Mouse (Mus musculus): ENCODE measurements around the gene Gpank1. TPM values are rescaled to one million over a fixed set of nuclear protein-coding genes. Genes with fewer than 3 reads are reported as not detected.
A peak's percentile ranks its signal among the peaks of the same experiment; 100 is the strongest.

Gpank1 gene
- total RNA-seq, 2 experiments from 2014 or later, result 20.3 to 36.8 TPM

DNA sequence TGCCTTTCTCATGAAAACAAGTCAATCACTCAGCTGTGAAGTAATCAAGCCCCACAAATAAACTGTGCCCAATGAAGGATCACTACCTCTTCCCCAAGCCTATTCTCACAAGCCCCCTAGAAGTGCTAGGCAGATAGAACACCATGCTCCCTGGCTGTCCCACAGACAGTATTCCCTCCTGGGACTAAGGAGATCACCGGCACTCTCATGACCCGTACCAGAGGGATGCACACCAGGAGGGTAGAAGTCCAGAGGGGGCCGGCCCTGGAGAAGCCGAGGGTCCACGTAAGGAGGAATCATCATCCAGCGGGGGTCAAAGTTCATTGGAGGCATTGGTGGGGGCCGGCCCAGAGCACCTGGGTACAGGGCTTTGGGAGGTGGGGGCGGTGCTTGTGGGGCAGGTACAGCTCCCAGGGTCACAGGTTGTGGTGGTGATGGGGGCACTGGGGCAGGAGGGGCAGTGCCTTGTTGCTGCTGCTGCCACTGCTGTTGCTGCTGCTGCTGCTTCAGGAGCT lies 36.5 kb downstream of the Gpank1 start:
- no peak for ATAC-seq (replicated peaks; ENCODE audit: poor library complexity)

DNA sequence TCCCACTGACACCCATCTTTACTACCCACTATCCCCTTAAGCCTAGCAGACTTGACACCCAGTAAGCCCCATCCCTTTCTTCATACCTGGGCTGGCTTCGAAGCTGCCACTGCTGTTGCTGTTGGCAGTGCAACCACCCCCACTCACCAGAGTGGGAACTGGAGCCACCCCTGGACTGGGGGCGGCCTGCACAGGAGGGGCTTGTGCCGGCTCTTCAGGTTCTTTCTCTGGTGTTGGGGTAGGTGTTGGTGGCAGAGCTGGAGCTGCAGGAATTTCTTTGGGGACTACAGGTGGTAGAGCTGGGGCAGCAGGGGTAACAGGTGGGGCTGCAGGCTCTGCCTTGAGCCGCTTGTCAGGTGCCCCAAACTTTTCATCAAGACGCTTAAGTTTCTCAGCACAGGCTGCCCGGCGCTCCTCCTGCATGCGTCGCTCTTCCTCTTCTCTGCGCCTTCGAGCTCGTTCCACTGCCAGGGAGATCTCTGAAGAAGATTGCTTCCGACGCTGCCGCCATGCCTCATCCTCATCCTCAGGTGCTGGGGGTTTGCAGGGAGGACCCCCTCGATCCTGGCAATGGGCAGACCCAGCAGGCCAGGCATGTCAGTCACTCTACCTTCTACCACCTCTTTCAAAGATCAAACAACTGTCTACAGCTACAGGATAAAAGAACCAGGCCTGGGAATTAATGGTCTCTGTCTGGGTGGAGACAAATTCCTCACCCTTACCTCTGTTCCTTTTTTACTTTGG lies 37.8 kb downstream of the Gpank1 start:
- ATAC-seq (replicated peaks; ENCODE audit: poor library complexity), result no peak

DNA sequence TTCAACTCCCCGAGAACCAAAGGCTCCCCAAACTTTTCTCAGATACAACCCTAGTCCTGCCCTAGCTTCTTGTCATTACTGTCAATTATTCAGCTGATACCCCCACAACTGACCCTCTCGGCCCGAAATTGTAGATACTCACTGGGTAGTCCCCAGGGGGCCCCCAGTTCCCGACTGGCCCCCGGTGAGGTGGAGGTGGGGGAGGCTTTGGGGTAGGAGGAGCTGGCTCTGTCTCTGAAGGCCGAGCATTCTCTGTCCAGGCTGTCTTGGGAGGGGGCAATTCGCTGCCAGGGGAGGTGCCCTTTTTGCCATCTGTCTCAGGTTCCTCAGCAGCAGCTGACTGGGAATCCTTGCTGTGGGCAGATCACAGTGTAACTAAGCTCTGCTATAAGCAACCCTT lies 38.4 kb downstream of the Gpank1 start:
- ATAC-seq (replicated peaks; ENCODE audit: poor library complexity), result no peak

DNA sequence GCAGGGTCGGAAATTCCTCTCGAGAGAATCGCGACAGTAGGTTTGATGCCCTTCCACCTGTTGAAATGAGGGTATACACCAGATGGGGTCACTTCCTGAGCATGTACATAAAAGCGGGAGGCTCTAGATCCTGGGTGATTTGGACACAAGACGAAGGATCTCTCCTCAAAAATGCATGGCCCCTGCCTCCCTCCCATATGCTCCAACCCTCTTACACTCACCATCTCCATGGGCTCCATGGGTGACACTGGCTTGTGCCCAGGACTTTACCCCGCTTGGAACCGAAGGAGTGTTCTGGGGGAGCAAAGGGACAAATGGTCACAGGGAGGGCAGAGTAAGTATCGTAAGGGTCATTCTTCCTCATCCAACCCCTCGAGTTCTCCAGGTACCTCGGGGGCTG lies 40.2 kb downstream of the Gpank1 start:
- ATAC-seq (replicated peaks; ENCODE audit: poor library complexity), result no peak

DNA sequence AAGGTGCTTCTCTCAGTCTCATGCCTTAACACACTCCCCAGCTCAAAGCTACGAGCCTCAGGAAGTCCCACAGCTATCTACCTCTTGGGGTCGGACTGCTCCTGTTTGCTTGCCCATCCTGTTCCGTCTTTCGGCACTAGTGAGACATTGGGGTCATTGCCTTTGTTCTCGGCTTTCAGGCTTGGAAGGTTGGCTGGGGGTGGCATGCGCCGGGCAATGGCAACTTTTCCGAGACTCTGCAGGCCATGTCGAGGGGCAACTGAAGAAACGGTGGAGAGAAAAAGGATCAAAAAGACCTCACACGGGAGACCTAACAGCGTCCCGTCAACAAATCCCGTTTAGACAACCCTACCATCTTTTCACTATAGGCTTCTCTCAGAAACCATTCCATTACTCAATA lies 40.9 kb downstream of the Gpank1 start:
- no peak for ATAC-seq (replicated peaks; ENCODE audit: poor library complexity)

DNA sequence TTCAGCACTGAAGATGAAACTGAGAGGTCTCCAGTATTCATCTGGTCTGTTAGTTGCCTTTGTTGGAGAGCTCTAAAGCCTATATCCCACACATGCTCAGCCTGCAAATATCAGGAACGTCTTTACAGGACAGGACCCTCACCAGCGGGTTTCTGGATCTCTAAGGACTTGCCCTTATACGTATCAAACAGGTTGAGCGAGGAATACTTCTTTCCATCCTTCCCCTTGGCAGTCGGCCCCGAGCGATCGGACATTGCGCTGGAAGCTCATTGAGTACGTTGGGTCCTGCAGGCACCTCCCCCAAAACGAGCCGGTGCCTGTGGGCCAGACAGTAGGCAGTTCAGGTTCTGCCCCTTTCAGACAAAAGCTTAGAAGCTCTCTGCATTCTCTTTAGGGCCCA lies 41.5 kb downstream of the Gpank1 start:
- ATAC-seq (replicated peaks; ENCODE audit: poor library complexity), result no peak

DNA sequence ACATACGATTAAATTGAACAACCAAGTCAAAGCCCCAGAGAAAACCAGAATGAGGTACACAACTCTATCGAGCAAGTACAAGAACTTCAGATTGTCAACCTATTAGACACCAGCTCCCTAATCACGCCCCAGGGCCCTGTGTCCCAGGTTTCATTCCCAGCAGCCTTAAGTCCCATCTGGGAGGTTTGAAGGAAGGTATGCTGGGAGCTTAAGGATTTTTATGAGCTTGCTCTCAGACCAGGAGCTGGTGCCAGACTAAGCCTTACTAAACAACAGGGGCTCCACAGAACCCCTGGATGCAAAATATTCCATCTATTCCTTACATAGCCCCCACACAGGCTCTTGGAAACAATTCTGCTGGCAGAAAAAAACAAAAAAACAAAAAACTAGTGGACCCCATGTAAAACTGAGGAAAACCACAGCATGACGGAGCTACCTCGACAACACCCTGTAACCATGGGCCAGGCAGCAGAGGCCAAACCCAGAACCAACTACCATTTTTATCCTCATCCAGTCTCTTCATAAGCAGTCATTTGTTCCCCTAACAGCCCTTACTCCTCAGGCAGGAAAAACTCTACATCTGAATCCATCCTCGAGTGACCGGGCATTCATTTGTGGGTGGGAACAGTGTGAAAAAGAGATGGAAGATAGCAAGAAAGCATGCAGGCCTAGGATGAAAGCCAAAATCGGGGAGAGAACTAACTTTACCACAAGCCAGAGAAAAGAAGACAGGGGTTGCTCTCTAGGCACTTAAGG lies 42.2 kb downstream of the Gpank1 start:
- ATAC-seq (replicated peaks; ENCODE audit: poor library complexity), result no peak

DNA sequence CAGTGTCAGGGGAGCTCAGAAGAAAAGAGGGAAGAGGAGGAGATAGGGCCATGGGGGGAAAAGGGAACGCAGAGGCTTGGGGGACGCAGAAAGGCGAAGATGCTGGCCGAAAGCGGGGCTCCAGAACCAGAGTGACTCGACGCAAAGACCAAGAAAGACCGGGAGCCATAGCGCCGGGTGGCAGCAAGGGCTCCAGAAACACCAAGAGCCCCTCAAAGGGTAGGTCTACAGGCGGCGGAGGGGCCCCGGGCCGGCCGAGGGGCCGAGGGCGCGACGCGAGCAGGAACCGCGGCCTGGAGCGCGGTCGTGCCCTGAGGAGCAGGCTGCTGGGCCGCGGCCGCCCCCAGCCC lies 42.9 kb downstream of the Gpank1 start:
- ATAC-seq (replicated peaks; ENCODE audit: poor library complexity), result no peak

DNA sequence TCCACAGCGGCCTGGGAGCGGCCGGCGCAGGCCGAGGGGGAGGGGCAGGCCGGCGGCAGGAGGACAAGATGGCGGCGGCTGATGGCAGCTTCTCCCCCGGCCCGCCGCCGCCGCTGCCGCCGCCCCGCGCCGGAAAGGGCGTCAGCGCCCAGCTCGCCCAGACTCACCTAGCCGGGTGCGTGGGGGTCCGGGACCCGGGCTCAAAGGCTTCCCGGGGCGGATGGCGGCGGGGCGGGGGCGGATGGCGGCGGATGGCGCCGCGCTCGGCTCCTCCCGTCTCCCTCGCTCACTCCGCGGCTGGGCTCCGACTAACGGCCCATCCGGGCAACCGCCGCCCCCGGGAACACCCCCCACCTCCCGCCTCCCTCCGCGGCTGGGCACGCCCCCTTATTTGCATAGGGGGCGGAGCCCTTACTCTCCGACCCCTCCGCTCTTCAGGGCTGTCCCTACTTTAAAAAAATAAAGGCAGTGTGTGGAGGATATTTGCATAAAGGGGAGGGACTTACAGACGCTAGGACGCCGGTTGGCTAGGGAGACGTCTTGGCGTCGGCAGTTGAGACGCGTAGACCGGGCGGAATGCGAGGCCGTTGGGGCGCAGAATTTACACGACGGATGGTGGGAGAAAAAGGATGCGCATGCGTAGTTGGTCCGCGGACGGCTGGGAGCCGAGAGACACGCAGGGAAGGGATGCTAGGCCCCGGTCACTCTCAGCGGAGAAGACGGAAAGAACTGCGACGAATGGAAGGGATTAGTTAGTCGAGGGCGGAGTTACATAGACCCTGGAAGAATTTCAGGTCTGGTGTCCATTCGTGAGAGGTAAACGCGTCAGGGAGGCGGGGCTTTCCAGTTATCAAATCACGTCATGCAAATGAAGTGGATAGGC lies 43.6 kb downstream of the Gpank1 start, which contains the start of gene Prrc2a:
Gene Prrc2a, minus strand, starts transcription at position 330 of the 883 bp plus-strand sequence.
- peak; percentile 85 for ATAC-seq (replicated peaks; ENCODE audit: poor library complexity)

DNA sequence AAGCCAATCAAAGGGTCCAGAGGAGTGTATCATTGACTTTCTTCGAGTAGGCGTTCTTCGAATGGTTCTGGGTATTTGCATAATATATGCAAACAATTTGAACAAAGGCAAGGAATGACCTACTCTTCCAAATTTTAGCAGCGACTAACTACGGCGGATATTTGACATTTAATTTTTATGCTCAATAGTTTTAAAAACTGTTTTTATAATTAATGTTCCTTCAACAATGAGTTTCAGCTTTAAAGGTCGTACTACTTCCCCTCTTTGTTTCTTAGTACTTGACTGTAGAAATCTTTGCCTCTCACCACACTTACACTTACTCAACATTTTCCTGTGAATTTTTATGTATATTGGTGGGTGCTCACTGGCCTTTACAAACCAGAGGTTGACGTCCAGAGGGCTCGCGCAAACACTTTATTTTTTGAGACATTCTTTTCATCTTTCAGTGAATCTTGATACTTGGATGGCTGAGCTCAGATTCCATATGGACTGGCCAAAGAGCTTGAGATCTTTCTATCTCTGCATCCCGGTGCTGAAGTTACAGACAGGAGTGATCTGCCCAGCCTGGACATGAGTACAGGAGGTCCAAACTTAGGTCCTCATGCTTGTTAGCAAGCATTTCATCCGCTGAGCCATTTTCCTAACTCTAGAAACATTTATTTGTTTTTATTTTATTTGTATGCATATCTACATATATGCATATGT lies 44.3 kb downstream of the Gpank1 start:
- ATAC-seq (replicated peaks; ENCODE audit: poor library complexity), result no peak

DNA sequence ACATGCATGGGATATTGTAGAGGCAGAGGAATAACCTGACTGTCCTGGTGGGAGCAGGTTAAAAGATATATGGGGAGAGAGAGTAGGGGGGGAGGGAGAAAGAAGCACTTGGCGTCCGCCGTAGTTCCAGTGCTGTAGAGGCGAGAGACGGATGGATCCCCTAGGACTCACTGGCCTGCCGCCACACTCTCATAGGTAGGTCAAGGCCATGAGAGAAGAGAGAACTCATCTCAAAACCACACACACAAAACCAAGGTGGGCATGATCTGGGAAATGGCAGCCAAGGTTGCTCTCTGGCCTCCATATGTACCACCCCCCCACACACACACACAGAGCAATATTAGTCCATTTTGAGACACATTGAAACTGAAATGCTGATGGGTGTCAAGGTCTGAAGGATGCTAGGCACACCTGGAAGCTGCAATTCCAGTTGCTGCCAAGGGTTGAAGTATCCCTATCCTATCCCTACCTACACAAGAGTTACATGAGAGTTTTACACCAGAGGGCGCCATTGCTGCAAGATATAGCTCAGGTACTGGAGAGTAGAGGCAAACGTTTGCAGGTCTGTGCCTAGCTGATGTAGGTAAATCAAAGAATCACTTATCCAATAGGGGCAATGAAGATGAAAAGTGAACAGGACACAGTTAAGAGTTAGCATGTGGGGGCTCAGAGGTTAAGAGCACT lies 45.2 kb downstream of the Gpank1 start:
- peak; percentile 29 for ATAC-seq (replicated peaks; ENCODE audit: poor library complexity)

DNA sequence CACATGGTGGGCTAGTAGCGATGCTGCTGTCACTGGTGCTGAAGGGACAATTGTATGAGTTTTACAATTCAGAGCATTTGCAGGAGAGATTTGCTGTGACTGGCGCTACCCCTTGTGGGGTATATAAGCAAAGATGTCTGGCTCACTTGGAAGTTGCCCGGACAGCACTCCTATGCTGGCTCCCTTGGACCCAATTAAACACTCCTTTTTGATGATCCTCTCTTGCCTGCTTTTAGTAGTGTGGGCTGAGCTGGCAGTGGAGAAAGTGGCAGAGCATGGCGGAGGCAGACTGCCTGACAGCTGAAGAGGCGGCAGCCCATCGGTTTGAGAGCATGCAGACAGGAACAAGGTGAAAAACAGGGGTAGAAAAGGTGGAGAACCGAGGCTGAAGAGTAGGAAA lies 46.5 kb downstream of the Gpank1 start:
- no peak for ATAC-seq (replicated peaks; ENCODE audit: poor library complexity)

DNA sequence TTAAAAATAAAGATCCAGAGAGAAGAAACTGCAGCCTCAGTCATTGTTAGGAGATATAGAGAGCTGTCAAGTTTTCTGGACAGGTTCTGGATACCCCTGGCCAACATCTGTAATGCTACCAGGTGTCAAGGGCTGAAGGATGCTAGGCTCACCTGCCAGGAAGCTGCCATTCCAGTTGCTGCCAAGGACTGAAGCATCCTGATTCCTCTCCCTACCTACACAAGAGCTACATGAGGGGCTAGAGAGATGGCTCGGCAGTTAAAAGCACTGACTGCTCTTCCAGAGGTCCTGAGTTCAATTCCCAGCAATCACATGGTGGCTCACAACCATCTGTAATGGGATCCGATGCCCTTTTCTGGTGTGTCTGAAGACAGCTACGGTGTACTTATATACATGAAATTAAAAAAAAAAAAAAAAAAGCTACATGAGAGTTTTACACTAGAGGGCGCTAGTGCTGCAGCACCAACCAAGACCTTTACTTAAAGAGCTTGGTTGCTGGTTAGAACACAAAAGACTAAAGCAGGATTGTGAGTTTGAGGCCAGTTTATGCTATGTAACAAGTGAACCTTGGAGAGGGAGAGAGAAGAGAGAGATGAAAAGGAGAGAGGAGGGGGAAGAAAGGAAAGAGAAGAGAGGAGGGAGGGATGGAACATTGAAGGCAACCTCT lies 47.4 kb downstream of the Gpank1 start:
- ATAC-seq (replicated peaks; ENCODE audit: poor library complexity), result no peak

DNA sequence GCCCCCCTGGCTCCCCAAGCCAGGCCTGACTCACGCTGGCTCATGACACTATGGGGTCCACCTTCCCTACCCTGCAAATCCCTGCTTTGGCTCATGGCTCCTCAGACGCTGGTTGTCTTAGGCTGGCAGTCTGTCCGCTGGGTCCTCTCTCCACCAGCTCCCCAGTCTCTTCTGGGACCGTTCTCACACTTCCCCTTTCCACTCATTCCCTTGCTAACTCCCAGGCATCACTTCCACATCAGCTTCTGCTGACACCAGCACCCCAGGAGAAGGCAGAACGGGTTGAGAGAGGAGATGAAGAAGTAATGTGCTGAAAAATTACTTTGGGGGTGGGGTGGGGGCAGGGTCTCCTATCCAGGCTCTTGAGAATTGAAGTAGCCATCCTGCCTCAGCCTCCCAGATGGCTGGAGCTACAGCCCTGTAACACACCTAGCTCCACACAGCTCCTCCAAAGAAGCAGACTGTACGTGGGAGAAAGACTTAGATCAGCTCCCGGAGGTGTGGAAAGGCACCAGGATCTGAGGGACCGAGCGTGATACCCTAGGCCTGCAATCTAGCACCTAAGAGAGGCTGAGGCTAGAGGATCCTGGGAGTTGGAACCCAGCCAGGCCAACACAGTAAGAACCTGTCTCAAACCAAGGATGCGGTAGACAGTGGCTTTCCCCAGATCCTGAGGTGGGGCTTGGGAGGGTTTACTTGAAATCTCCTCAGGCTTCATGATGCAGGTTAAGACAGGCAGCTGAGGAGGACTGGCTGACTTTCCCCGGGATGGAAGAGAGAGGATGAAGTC lies 51.4 kb downstream of the Gpank1 start:
- ATAC-seq (replicated peaks; ENCODE audit: poor library complexity), result peak; percentile 68

DNA sequence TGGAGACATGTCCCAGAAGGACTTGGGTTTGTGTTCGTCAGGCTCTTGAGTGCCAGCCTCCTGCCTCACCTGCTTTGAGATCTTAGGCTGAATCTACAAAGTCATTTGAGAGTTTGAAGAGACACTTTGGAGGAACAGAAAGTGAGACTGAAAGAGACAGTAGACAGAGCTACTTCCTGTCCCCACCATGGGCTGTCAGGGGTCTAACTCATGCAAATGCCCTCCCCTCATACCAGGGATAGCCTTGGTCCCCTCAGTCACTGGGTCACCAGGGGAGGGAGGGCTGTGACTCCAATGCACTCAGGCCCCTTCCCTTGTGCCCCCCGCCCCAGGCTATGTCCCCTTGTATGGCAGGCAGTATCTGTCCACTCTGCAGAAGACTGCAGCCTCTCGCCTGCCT lies 52.1 kb downstream of the Gpank1 start:
- ATAC-seq (replicated peaks; ENCODE audit: poor library complexity), result peak; percentile 27; the same call in 1 of the 2 replicates

All from megakaryocyte progenitor cell, adult 5-6 weeks (primary cell).